Mouse (Mus musculus): ENCODE measurements around the gene Tmem252. TPM values are rescaled to one million over a fixed set of nuclear protein-coding genes. Genes with fewer than 3 reads are reported as not detected.

The Tmem252 gene
- polyA plus RNA-seq, 1 experiment from 2014 or later: 10.3 TPM

- H3K27me3 ChIP-seq (ENCODE audit: insufficient read depth, low read length): no peaks in the 10 kb centered on the region
- H3K4me1 ChIP-seq (ENCODE audit: insufficient read depth, low read length): peaks cover 21% of the 10 kb centered on the region; the same call in 1 of the 2 replicates
- no peak for ATAC-seq (ENCODE audit: low FRiP score, low TSS enrichment)
- H3K9me3 ChIP-seq (ENCODE audit: low read length): no peaks in the 10 kb centered on the region
- WGBS: 63% methylated on average over 8 of the region's 8 CpGs
- no peaks in the 10 kb centered on the region for H3K36me3 ChIP-seq (ENCODE audit: insufficient read depth, low read length)
- H3K4me3 ChIP-seq (ENCODE audit: low read length): no peak overlapping the region
- H3K4me2 ChIP-seq (replicated peaks; ENCODE audit: low read depth, low read length): no peak overlapping the region
- H3K27ac ChIP-seq (ENCODE audit: low read length): no peak overlapping the region
- no peak overlapping the region for H3K9ac ChIP-seq (replicated peaks; ENCODE audit: low read length)
Measured at GRCm38 (mm10) chr19:24650428-24650827, 23.4 kb upstream of the Tmem252 start.

GRCm38 (mm10) chr19:24651595-24651994 lies 22.2 kb upstream of the Tmem252 start:
- Histone ChIP-seq H3K4me2 (replicated peaks; ENCODE audit: low read depth, low read length) (no peak overlapping the region), H3K27ac (ENCODE audit: low read length) (no peak overlapping the region), H3K27me3 (ENCODE audit: insufficient read depth, low read length) (no peaks in the 10 kb centered on the region), H3K4me1 (ENCODE audit: insufficient read depth, low read length) (peaks cover 21% of the 10 kb centered on the region; the same call in 1 of the 2 replicates), H3K9me3 (ENCODE audit: low read length) (no peaks in the 10 kb centered on the region), H3K4me3 (ENCODE audit: low read length) (no peak overlapping the region), H3K9ac (replicated peaks; ENCODE audit: low read length) (no peak overlapping the region), H3K36me3 (ENCODE audit: insufficient read depth, low read length) (no peaks in the 10 kb centered on the region)
- 53% methylated on average over 2 of the region's 2 CpGs for WGBS
- no peak for ATAC-seq (ENCODE audit: low FRiP score, low TSS enrichment)

GRCm38 (mm10) chr19:24652342-24653019 lies 21.3 kb upstream of the Tmem252 start:
- H3K4me1 ChIP-seq (ENCODE audit: insufficient read depth, low read length): peaks cover 21% of the 10 kb centered on the region; the same call in 1 of the 2 replicates
- WGBS: 31% methylated on average over 6 of the region's 6 CpGs
- no peaks in the 10 kb centered on the region for H3K27me3 ChIP-seq (ENCODE audit: insufficient read depth, low read length)
- ATAC-seq (ENCODE audit: low FRiP score, low TSS enrichment): peak; percentile 69
- no peak overlapping the region for H3K4me3 ChIP-seq (ENCODE audit: low read length)
- H3K9me3 ChIP-seq (ENCODE audit: low read length): no peaks in the 10 kb centered on the region
- H3K4me2 ChIP-seq (replicated peaks; ENCODE audit: low read depth, low read length): no peak overlapping the region
- H3K9ac ChIP-seq (replicated peaks; ENCODE audit: low read length): no peak overlapping the region
- H3K27ac ChIP-seq (ENCODE audit: low read length): no peak overlapping the region
- no peaks in the 10 kb centered on the region for H3K36me3 ChIP-seq (ENCODE audit: insufficient read depth, low read length)

- peak; percentile 63; the same call in 1 of the 2 replicates for ATAC-seq (ENCODE audit: low FRiP score, low TSS enrichment)
- no peak overlapping the region; the same call in 1 of the 2 replicates for H3K4me2 ChIP-seq (replicated peaks; ENCODE audit: low read depth, low read length)
- 35% methylated on average over 9 of the region's 9 CpGs for WGBS
Measured at GRCm38 (mm10) chr19:24653230-24653799, 20.5 kb upstream of the Tmem252 start.

GRCm38 (mm10) chr19:24656981-24657380 lies 16.8 kb upstream of the Tmem252 start:
- no peak overlapping the region for H3K27ac ChIP-seq (ENCODE audit: low read length)
- H3K4me1 ChIP-seq (ENCODE audit: insufficient read depth, low read length): peaks cover 21% of the 10 kb centered on the region
- H3K4me3 ChIP-seq (ENCODE audit: low read length): no peak overlapping the region
- H3K9ac ChIP-seq (replicated peaks; ENCODE audit: low read length): no peak overlapping the region
- H3K27me3 ChIP-seq (ENCODE audit: insufficient read depth, low read length): no peaks in the 10 kb centered on the region
- 88% methylated on average over 3 of the region's 3 CpGs for WGBS
- H3K4me2 ChIP-seq (replicated peaks; ENCODE audit: low read depth, low read length): no peak overlapping the region
- no peaks in the 10 kb centered on the region for H3K36me3 ChIP-seq (ENCODE audit: insufficient read depth, low read length)
- no peak for ATAC-seq (ENCODE audit: low FRiP score, low TSS enrichment)
- no peaks in the 10 kb centered on the region for H3K9me3 ChIP-seq (ENCODE audit: low read length)

More at GRCm38 (mm10) chr19:24653230-24653799, 20.5 kb upstream of the Tmem252 start:
- Histone ChIP-seq H3K27ac (ENCODE audit: low read length) (no peak overlapping the region), H3K4me1 (ENCODE audit: insufficient read depth, low read length) (peaks cover 21% of the 10 kb centered on the region; the same call in 1 of the 2 replicates), H3K4me3 (ENCODE audit: low read length) (no peak overlapping the region), H3K9ac (replicated peaks; ENCODE audit: low read length) (no peak overlapping the region), H3K9me3 (ENCODE audit: low read length) (no peaks in the 10 kb centered on the region), H3K36me3 (ENCODE audit: insufficient read depth, low read length) (no peaks in the 10 kb centered on the region), H3K27me3 (ENCODE audit: insufficient read depth, low read length) (no peaks in the 10 kb centered on the region)

- no peak for ATAC-seq (ENCODE audit: low FRiP score, low TSS enrichment)
- no peaks in the 10 kb centered on the region for H3K27me3 ChIP-seq (ENCODE audit: insufficient read depth, low read length)
- no peak overlapping the region for H3K9ac ChIP-seq (replicated peaks; ENCODE audit: low read length)
- H3K27ac ChIP-seq (ENCODE audit: low read length): no peak overlapping the region
- no peaks in the 10 kb centered on the region for H3K36me3 ChIP-seq (ENCODE audit: insufficient read depth, low read length)
- H3K9me3 ChIP-seq (ENCODE audit: low read length): no peaks in the 10 kb centered on the region
- no peak overlapping the region for H3K4me2 ChIP-seq (replicated peaks; ENCODE audit: low read depth, low read length)
- WGBS: 88% methylated on average over 2 of the region's 2 CpGs
- no peak overlapping the region for H3K4me3 ChIP-seq (ENCODE audit: low read length)
- H3K4me1 ChIP-seq (ENCODE audit: insufficient read depth, low read length): no peaks in the 10 kb centered on the region; the same call in 1 of the 2 replicates
Measured at GRCm38 (mm10) chr19:24662346-24662745, 11.5 kb upstream of the Tmem252 start.

- no peak for ATAC-seq (ENCODE audit: low FRiP score, low TSS enrichment)
- H3K9me3 ChIP-seq (ENCODE audit: low read length): no peaks in the 10 kb centered on the region
- 83% methylated on average over 11 of the region's 11 CpGs for WGBS
Measured at GRCm38 (mm10) chr19:24665771-24666170, 8.0 kb upstream of the Tmem252 start.

GRCm38 (mm10) chr19:24667527-24667926 lies 6.3 kb upstream of the Tmem252 start:
- H3K27ac ChIP-seq (ENCODE audit: low read length): no peak overlapping the region
- H3K4me3 ChIP-seq (ENCODE audit: low read length): no peak overlapping the region
- WGBS: 67% methylated on average over 3 of the region's 3 CpGs
- no peak overlapping the region for H3K9ac ChIP-seq (replicated peaks; ENCODE audit: low read length)
- ATAC-seq (ENCODE audit: low FRiP score, low TSS enrichment): no peak
- no peaks in the 10 kb centered on the region for H3K27me3 ChIP-seq (ENCODE audit: insufficient read depth, low read length)
- H3K4me2 ChIP-seq (replicated peaks; ENCODE audit: low read depth, low read length): no peak overlapping the region
- H3K9me3 ChIP-seq (ENCODE audit: low read length): no peaks in the 10 kb centered on the region
- no peaks in the 10 kb centered on the region for H3K36me3 ChIP-seq (ENCODE audit: insufficient read depth, low read length)
- peaks cover 14% of the 10 kb centered on the region for H3K4me1 ChIP-seq (ENCODE audit: insufficient read depth, low read length)

More at GRCm38 (mm10) chr19:24665771-24666170, 8.0 kb upstream of the Tmem252 start:
- Histone ChIP-seq H3K4me1 (ENCODE audit: insufficient read depth, low read length) (no peaks in the 10 kb centered on the region; the same call in 1 of the 2 replicates), H3K27me3 (ENCODE audit: insufficient read depth, low read length) (no peaks in the 10 kb centered on the region), H3K4me2 (replicated peaks; ENCODE audit: low read depth, low read length) (no peak overlapping the region), H3K4me3 (ENCODE audit: low read length) (no peak overlapping the region), H3K9ac (replicated peaks; ENCODE audit: low read length) (no peak overlapping the region), H3K27ac (ENCODE audit: low read length) (no peak overlapping the region), H3K36me3 (ENCODE audit: insufficient read depth, low read length) (no peaks in the 10 kb centered on the region)

GRCm38 (mm10) chr19:24671571-24671970 lies 2.2 kb upstream of the Tmem252 start:
- WGBS: 16% methylated on average over 3 of the region's 3 CpGs
- ATAC-seq (ENCODE audit: low FRiP score, low TSS enrichment): peak; percentile 77
- no peak overlapping the region for H3K4me3 ChIP-seq (ENCODE audit: low read length)

GRCm38 (mm10) chr19:24672366-24672960 lies 1.3 kb upstream of the Tmem252 start:
- WGBS: 40% methylated on average over 10 of the region's 10 CpGs
- H3K27me3 ChIP-seq (ENCODE audit: insufficient read depth, low read length): no peaks in the 10 kb centered on the region

More at GRCm38 (mm10) chr19:24671571-24671970, 2.2 kb upstream of the Tmem252 start:
- no peaks in the 10 kb centered on the region for H3K27me3 ChIP-seq (ENCODE audit: insufficient read depth, low read length)
- no peaks in the 10 kb centered on the region for H3K9me3 ChIP-seq (ENCODE audit: low read length)
- H3K27ac ChIP-seq (ENCODE audit: low read length): peak overlapping the region; percentile 70
- H3K9ac ChIP-seq (replicated peaks; ENCODE audit: low read length): no peak overlapping the region
- peaks cover 32% of the 10 kb centered on the region for H3K4me1 ChIP-seq (ENCODE audit: insufficient read depth, low read length)
- no peak overlapping the region for H3K4me2 ChIP-seq (replicated peaks; ENCODE audit: low read depth, low read length)
- no peaks in the 10 kb centered on the region for H3K36me3 ChIP-seq (ENCODE audit: insufficient read depth, low read length)

More at GRCm38 (mm10) chr19:24672366-24672960, 1.3 kb upstream of the Tmem252 start:
- H3K4me1 ChIP-seq (ENCODE audit: insufficient read depth, low read length): peaks cover 32% of the 10 kb centered on the region
- H3K9me3 ChIP-seq (ENCODE audit: low read length): no peaks in the 10 kb centered on the region
- ATAC-seq (ENCODE audit: low FRiP score, low TSS enrichment): no peak
- peak overlapping the region; percentile 70 for H3K27ac ChIP-seq (ENCODE audit: low read length)
- H3K4me3 ChIP-seq (ENCODE audit: low read length): no peak overlapping the region
- H3K9ac ChIP-seq (replicated peaks; ENCODE audit: low read length): no peak overlapping the region
- no peaks in the 10 kb centered on the region for H3K36me3 ChIP-seq (ENCODE audit: insufficient read depth, low read length)
- H3K4me2 ChIP-seq (replicated peaks; ENCODE audit: low read depth, low read length): no peak overlapping the region

Data from kidney, embryonic 16.5 days (tissue).